Mouse (Mus musculus) spleen, adult 2 months (tissue): ENCODE measurements around the gene Btnl2.

Source experiments
- CTCF ChIP-seq: fragments of 200-500 bp; IDR thresholded peaks from 2 replicates; pipeline ENCODE4 v1.5.1; 2011; ENCODE audit warnings: mild to moderate bottlenecking, inconsistent platforms; ENCODE audit not compliant: insufficient read depth, insufficient read length, insufficient replicate concordance; ENCODE audit errors: extremely low read depth
- POLR2A ChIP-seq: fragments of 200-500 bp; IDR thresholded peaks from 2 replicates; pipeline ENCODE4 v1.6.1; 2011; ENCODE audit warnings: low read depth, low read length, inconsistent platforms

- TF ChIP-seq POLR2A (no peak; the same call in 1 of the 2 replicates), CTCF (no peak)
Measured at GRCm38 (mm10) chr17:34347606-34348308, 6.9 kb upstream of the Btnl2 start.
